Mouse (Mus musculus) erythroblast, adult 5-6 weeks (primary cell): ENCODE data around the gene Mindy3. TPM values are rescaled to one million over a fixed set of nuclear protein-coding genes. Genes with fewer than 3 reads are reported as not detected.

Source experiments
- ATAC-seq: replicated peaks from 2 replicates; pipeline ENCODE4 v1.8.0; 2016; ENCODE audit warnings: moderate number of reproducible peaks, mild to moderate bottlenecking, moderate TSS enrichment, inconsistent platforms; ENCODE audit not compliant: poor library complexity, low FRiP score, severe bottlenecking
- total RNA-seq, 2 experiments: library from RNA; stranded (forward) in 1 of 2; stranded (reverse) in 1 of 2; fragments of 150-400 nt in 1 of 2; fragments of 200-764, 138-1000 nt in 1 of 2; gene quantifications; 2 replicates each; pipeline versions ENCODE4 v1.2.3 to v1.2.4; 2015 to 2017; ENCODE audit warnings: low replicate concordance in 2 of 2

The Mindy3 gene
- total RNA-seq, 2 experiments from 2014 or later, result 13.5 to 20.2 TPM

- ATAC-seq, result no peak
These were observed 110.8 kb downstream of the Mindy3 start for GRCm38 (mm10) chr2:12308466-12308865.

DNA sequence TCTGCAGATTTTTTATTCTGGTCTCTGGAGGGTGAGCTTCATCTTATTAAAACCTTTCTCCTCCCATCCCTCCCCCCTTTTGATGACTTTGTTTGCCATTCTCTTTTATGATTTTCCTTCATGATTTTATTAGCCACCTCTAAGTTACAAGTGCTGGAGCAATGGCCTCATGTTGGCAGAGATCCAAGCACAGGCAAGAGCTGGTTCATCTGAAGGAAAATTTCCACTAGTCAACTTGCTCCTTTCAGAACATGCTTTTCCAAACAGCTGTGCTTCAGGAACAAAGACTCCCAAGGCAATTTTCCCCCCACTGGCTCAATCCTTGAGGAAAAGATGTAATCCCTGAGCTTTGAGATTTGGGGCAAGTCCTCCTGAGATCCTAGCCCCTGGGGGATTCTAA, 112.0 kb downstream of the Mindy3 start:
- ATAC-seq, result no peak

DNA sequence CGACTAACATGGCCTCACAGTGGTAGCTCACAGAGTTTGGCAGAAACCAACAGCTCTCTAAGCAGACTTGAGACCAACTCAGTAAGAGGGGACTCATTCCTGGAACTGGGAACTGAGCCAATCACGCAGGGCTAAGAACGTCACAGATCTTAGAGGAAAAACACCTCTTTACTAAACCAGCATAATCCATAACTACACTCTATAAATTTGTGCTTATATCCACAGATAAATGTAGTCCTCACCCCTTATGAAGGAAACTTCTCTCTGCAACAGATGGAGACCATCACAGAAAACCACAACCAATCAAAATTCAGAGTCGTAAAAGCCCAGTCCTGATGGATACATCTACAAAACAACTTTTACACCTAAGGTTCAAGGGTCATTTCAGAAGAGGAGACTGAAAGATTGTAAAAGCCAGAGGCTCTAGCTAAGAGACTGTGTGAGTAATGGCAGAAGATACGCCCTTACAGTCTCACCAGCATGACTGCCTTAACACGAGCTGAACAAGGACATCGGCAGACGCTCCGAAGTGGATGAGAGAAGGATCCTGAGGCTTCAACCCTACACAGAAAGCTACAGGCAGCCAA, 114.1 kb downstream of the Mindy3 start:
- ATAC-seq, result no peak

GRCm38 (mm10) chr2:12301431-12302170, 117.7 kb downstream of the Mindy3 start, which contains the start of gene Itga8:
TSS of gene Itga8 (minus strand) at chr2:12301922.
- ATAC-seq, result peak; percentile 65; the same call in 1 of the 2 replicates

- no peak for ATAC-seq
These were observed 118.6 kb downstream of the Mindy3 start for GRCm38 (mm10) chr2:12300449-12301228.

GRCm38 (mm10) chr2:12297287-12297686, 122.0 kb downstream of the Mindy3 start:
- no peak for ATAC-seq

Other genes starting within 250 kb of the Mindy3 start
- gene Itga8, start 117.5 kb downstream of the Mindy3 start, total RNA-seq (2015; ENCODE audit: low replicate concordance), result not detected in 2 replicates
- gene Itga8, start 117.5 kb downstream of the Mindy3 start, total RNA-seq (2017; ENCODE audit: low replicate concordance), result 0.14 and 1.4 TPM in 2 replicates